In the genomic region with DNA sequence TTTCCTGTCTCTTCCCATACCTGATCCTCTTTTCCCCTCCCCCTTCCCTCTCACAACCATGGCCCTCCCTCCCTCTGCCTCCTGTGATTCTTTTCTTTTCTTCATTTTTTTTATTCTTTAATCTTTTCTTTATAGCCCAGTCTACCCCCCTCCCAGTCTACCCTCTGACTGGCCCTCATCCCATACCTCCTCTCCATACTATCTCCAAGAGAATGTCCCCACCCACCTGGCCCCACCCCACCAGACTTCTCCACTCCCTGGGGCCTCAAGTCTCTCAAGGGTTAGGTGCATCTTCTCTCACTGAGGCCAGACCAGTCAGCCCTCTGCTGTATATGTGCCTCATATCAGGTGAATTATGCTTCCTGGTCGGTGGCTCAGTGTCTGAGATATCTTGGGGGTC, we compare ENCODE assay signal across 25 mouse cellular contexts.
"Had no signal": no experiment of that assay in that cellular context is flagged by ENCODE, and none has a peak within 500 bp of the region (broad histone marks: within the 10 kb centered on the region; RNA-seq: fewer than 3 reads in every experiment).

No protein-coding gene starts in this region.

- H3K27ac ChIP-seq: gastrocnemius, adult 2 months; heart, embryonic 10.5 days; hindbrain, embryonic 10.5 days; hindbrain, embryonic 13.5 days; hindbrain, embryonic 15.5 days; intestine, embryonic 15.5 days; layer of hippocampus, adult 2 months; left cerebral cortex, adult 2 months; limb, embryonic 10.5 days; limb, embryonic 12.5 days had no signal

- H3K4me3 ChIP-seq: gastrocnemius, adult 2 months; heart, embryonic 10.5 days; heart, embryonic 12.5 days; hindbrain, embryonic 10.5 days; hindbrain, embryonic 13.5 days; hindbrain, embryonic 15.5 days; intestine, embryonic 15.5 days; layer of hippocampus, adult 2 months; left cerebral cortex, adult 2 months; limb, embryonic 10.5 days; limb, embryonic 12.5 days had no signal

- H3K4me1 ChIP-seq: heart, embryonic 10.5 days; heart, embryonic 12.5 days; hindbrain, embryonic 10.5 days; hindbrain, embryonic 13.5 days; hindbrain, embryonic 15.5 days; intestine, embryonic 15.5 days; limb, embryonic 10.5 days; limb, embryonic 12.5 days had no signal

- H3K9me3 ChIP-seq: heart, embryonic 10.5 days; heart, embryonic 12.5 days; hindbrain, embryonic 10.5 days; hindbrain, embryonic 13.5 days; hindbrain, embryonic 15.5 days; intestine, embryonic 15.5 days; limb, embryonic 10.5 days; limb, embryonic 12.5 days had no signal

- H3K4me2 ChIP-seq: heart, embryonic 12.5 days; hindbrain, embryonic 13.5 days; hindbrain, embryonic 15.5 days; intestine, embryonic 15.5 days; limb, embryonic 12.5 days; liver, embryonic 11.5 days had no signal

- H3K27me3 ChIP-seq: heart, embryonic 12.5 days; hindbrain, embryonic 13.5 days; hindbrain, embryonic 15.5 days; intestine, embryonic 15.5 days; limb, embryonic 12.5 days had no signal

- ATAC-seq: inflammation-experienced regulatory T-cells, adult 6 months; intestine, embryonic 15.5 days; intestine, postnatal 0 days had no signal

- H3K36me3 ChIP-seq: heart, embryonic 10.5 days; heart, embryonic 12.5 days; hindbrain, embryonic 10.5 days; hindbrain, embryonic 13.5 days; hindbrain, embryonic 15.5 days; intestine, embryonic 15.5 days; limb, embryonic 10.5 days; limb, embryonic 12.5 days had no signal

- DNase-seq: gastrocnemius, adult 2 months; gastrocnemius, postnatal 10 days; gastrocnemius, postnatal 25 days; heart, adult 18-20 months; heart, postnatal 10 days; heart, postnatal 4 days; kidney, adult 18-20 months; kidney, adult 8-10 months; kidney, postnatal 10 days; kidney, postnatal 25 days; kidney, postnatal 4 days; liver had no signal

- H3K9ac ChIP-seq: heart, embryonic 12.5 days; hindbrain, embryonic 13.5 days; hindbrain, embryonic 15.5 days; intestine, embryonic 15.5 days; limb, embryonic 12.5 days had no signal
